Mouse (Mus musculus) CH12.LX (cell line): ENCODE data around the gene Aspa.

Experiments used
- BHLHE40 ChIP-seq: IDR thresholded peaks from 2 replicates; pipeline ENCODE4 v1.6.1; 2011; ENCODE audit warnings: mild to moderate bottlenecking, low read depth, low read length, improper control_type of control experiment
- CTCF ChIP-seq, 2 experiments: IDR thresholded peaks in 1 of 2; conservative IDR thresholded peaks in 1 of 2; 2 replicates each; pipeline ENCODE4 v1.5.1; 2011 to 2012; ENCODE audit warnings: low read depth in 2 of 2, low read length in 2 of 2, improper control_type of control experiment in 1 of 2, inconsistent platforms in 1 of 2, mild to moderate bottlenecking in 1 of 2, moderate library complexity in 1 of 2
- EP300 ChIP-seq: IDR thresholded peaks from 2 replicates; pipeline ENCODE4 v1.6.1; 2011; ENCODE audit warnings: low read length, improper control_type of control experiment
- GABPA ChIP-seq: IDR thresholded peaks from 2 replicates; pipeline ENCODE4 v1.6.1; 2012; ENCODE audit warnings: low read depth, low read length, improper control_type of control experiment, inconsistent platforms; ENCODE audit not compliant: insufficient replicate concordance
- JUN ChIP-seq: IDR thresholded peaks from 2 replicates; pipeline ENCODE4 v1.6.1; 2011; ENCODE audit warnings: low read depth, mild to moderate bottlenecking, low read length, improper control_type of control experiment, moderate library complexity; ENCODE audit not compliant: insufficient read depth
- MAZ ChIP-seq: IDR thresholded peaks from 2 replicates; pipeline ENCODE4 v1.6.1; 2012; ENCODE audit warnings: low read depth, mild to moderate bottlenecking, inconsistent platforms, low read length, improper control_type of control experiment, moderate library complexity
- MXI1 ChIP-seq: IDR thresholded peaks from 2 replicates; pipeline ENCODE4 v1.6.1; 2011; ENCODE audit warnings: mild to moderate bottlenecking, low read depth, low read length, improper control_type of control experiment
- POLR2A ChIP-seq: IDR thresholded peaks from 2 replicates; pipeline ENCODE4 v1.6.1; 2011; ENCODE audit warnings: low read depth, mild to moderate bottlenecking, improper control_type of control experiment, low read length
- SMC3 ChIP-seq: IDR thresholded peaks from 2 replicates; pipeline ENCODE4 v1.6.1; 2011; ENCODE audit warnings: low read depth, low read length, improper control_type of control experiment
- TBP ChIP-seq: conservative IDR thresholded peaks from 2 replicates; pipeline ENCODE4 v1.6.1; 2011; ENCODE audit warnings: low read depth, low read length, improper control_type of control experiment
- TCF12 ChIP-seq: IDR thresholded peaks from 2 replicates; pipeline ENCODE4 v1.6.1; 2014; ENCODE audit warnings: low read depth, mild to moderate bottlenecking, inconsistent platforms, low read length, improper control_type of control experiment
- USF1 ChIP-seq: IDR thresholded peaks from 2 replicates; pipeline ENCODE4 v1.6.1; 2014; ENCODE audit warnings: low read depth, mild to moderate bottlenecking, inconsistent platforms, low read length, improper control_type of control experiment
- ZKSCAN1 ChIP-seq: IDR thresholded peaks from 2 replicates; pipeline ENCODE4 v1.6.1; 2012; ENCODE audit warnings: low read depth, inconsistent platforms, low read length, improper control_type of control experiment, borderline replicate concordance
- ZNF384 ChIP-seq: IDR thresholded peaks from 2 replicates; pipeline ENCODE4 v1.6.1; 2012; ENCODE audit warnings: low read depth, low read length, improper control_type of control experiment, inconsistent platforms

DNA sequence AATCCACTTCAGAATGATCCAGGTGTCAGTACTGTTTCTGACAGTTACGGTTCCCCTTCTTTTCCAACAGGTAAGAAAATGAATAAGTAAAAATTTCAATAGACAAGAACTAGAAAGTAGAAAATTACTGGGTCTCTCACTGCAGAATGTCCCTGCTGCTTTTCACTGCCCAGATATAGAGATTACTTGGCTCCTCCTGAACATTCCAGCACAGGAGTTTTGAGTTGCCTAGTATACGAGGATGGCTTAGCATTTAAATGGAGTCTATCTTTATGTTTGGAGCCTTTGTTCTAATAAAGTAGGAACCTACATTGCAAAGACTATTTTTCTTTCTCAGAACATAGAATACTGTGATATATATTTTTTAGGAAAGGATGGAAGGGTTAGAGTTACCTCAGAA lies 4.0 kb upstream of the Aspa start:
- TF ChIP-seq MAZ (no peak), CTCF (conservative IDR thresholded peaks at IDR 0.05 in 1 of 2, IDR thresholded peaks at IDR 0.05 in 1 of 2; ENCODE audit: low read depth in 2 of 2, low read length in 2 of 2) (no peak), SMC3 (no peak), JUN (no peak), TCF12 (no peak), EP300 (no peak), USF1 (no peak), ZKSCAN1 (no peak), POLR2A (no peak), MXI1 (no peak), ZNF384 (no peak), BHLHE40 (no peak), TBP (no peak), GABPA (no peak)
